Mouse (Mus musculus) forebrain, embryonic 15.5 days (tissue): ENCODE results near the gene Tdp1. TPM values are rescaled to one million over a fixed set of nuclear protein-coding genes. Genes with fewer than 3 reads are reported as not detected.
"Not testable (repeated sequence)": the region's sequence is repeated elsewhere in the genome, so short reads cannot be mapped to it uniquely, and the experiment has no call there.

Experiments used
- ATAC-seq: fragments of 200-750 bp; cut with Nextera tagmentation; replicated peaks from 2 replicates; pipeline ENCODE4 v1.8.0; 2017; ENCODE audit warnings: mild to moderate bottlenecking, moderate TSS enrichment, moderate library complexity
- H3K27ac ChIP-seq: fragments of 300-500 bp; sonication (generic); replicated peaks from 2 replicates; pipeline ENCODE4 v1.5.1; 2015; ENCODE audit warnings: mild to moderate bottlenecking, inconsistent platforms
- H3K27me3 ChIP-seq: fragments of 300-500 bp; sonication (generic); 2 replicates; pipeline ENCODE4 v1.6.1; 2015; ENCODE audit warnings: inconsistent platforms
- H3K36me3 ChIP-seq: fragments of 300-500 bp; sonication (generic); 2 replicates; pipeline ENCODE4 v1.6.1; 2015; ENCODE audit warnings: mild to moderate bottlenecking, inconsistent platforms
- H3K4me1 ChIP-seq: fragments of 300-500 bp; sonication (generic); 2 replicates; pipeline ENCODE4 v1.6.1; 2015; ENCODE audit warnings: inconsistent platforms
- H3K4me2 ChIP-seq: fragments of 300-500 bp; sonication (generic); replicated peaks from 2 replicates; pipeline ENCODE4 v1.6.1; 2015; ENCODE audit warnings: mild to moderate bottlenecking, inconsistent platforms
- H3K4me3 ChIP-seq: fragments of 300-500 bp; sonication (generic); 2 replicates; pipeline ENCODE4 v1.5.1; 2015; ENCODE audit warnings: mild to moderate bottlenecking, inconsistent platforms
- H3K9ac ChIP-seq: fragments of 300-500 bp; sonication (generic); replicated peaks from 2 replicates; pipeline ENCODE4 v1.6.1; 2015; ENCODE audit warnings: mild to moderate bottlenecking, inconsistent platforms
- H3K9me3 ChIP-seq: fragments of 300-500 bp; sonication (generic); 2 replicates; pipeline ENCODE4 v1.6.1; 2016; ENCODE audit warnings: inconsistent platforms
- WGBS: fragments of 180-500 bp; shearing (Covaris S2); methylation state at CpG from one replicate; pipeline ENCODE4 v1.1.7; 2015; ENCODE audit warnings: mixed read lengths; 5-methylcytosine and 5-hydroxymethylcytosine counted together
- polyA plus RNA-seq: library from polyadenylated mRNA; unstranded; fragments of >200 nt; fragmentation: Nextera tagmentation; extraction: Ambion mirVana; gene quantifications from 2 replicates; pipeline ENCODE4 v1.2.1, GENCODE M21; 2015

Tdp1 gene
- polyA plus RNA-seq, 1 experiment from 2014 or later, result 70.1 TPM

GRCm38 (mm10) chr12:99964301-99965202, 80.2 kb downstream of the Tdp1 start, which contains the start of gene Kcnk13:
TSS of gene Kcnk13 (plus strand) at chr12:99964499.
- peak; percentile 56 for ATAC-seq

DNA sequence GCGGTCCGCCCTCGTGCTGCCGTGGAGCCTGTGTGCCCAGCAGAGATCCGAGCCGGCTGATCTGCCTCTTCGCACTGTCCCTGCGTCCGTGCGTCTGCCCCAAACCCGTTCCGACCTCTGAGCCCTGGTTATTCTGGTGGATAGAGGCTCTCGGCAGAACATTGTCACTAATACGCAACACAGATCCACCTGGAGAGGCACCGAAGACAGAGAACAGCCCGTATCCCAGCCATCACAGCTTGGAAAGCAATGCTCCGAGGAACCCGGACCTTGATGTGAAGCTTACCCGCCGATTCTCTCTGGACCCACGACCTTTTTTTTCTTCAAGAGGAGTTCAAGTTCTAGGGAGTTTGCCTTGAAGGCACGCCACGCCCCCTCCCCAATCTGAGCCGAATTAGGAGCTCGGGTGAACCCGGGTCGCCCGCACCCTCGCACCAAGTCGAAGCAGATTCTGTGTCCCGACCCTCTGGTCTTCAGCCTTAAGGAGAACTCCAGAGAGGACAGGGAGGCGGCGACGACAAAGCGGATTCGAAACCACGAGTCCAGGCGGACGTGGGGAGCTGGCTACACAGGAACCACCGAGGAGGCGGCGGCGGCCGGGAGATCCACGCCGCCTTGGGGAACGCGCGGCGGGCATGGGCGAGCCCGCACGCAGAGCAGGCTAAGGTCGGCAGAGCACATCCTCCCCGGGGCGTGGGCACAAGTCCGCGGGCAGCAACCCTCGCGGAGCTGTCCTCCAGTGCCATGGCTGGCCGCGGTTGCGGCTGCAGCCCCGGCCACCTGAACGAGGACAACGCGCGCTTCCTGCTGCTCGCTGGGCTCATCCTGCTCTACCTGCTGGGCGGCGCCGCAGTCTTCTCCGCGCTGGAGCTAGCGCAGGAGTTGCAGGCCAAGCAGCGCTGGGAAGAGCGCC, 81.1 kb downstream of the Tdp1 start:
- peak; percentile 57 for ATAC-seq
- H3K4me2 ChIP-seq, result peak overlapping the region; percentile 78
- H3K4me3 ChIP-seq, result peak overlapping the region; percentile 47
- peak overlapping the region; percentile 44 for H3K9ac ChIP-seq
- WGBS, result under 1% methylated on average over 76 of the region's 77 CpGs
- H3K27ac ChIP-seq, result no peak overlapping the region
- no peaks in the 10 kb centered on the region for H3K36me3 ChIP-seq
- peaks cover 58% of the 10 kb centered on the region for H3K27me3 ChIP-seq
- H3K9me3 ChIP-seq, result no peaks in the 10 kb centered on the region
- H3K4me1 ChIP-seq, result peaks cover 31% of the 10 kb centered on the region

More at GRCm38 (mm10) chr12:99964301-99965202, 80.2 kb downstream of the Tdp1 start, which contains the start of gene Kcnk13:
- Histone ChIP-seq H3K9me3 (no peaks in the 10 kb centered on the region), H3K27ac (no peak within 1 kb of the TSS), H3K36me3 (no peaks in the 10 kb centered on the region), H3K27me3 (peaks cover 58% of the 10 kb centered on the region), H3K9ac (peak within 1 kb of the TSS; percentile 44), H3K4me1 (peaks cover 35% of the 10 kb centered on the region), H3K4me3 (peak within 1 kb of the TSS; percentile 47), H3K4me2 (peak within 1 kb of the TSS; percentile 78)
- WGBS, result 1% methylated on average over 39 of the region's 39 CpGs

DNA sequence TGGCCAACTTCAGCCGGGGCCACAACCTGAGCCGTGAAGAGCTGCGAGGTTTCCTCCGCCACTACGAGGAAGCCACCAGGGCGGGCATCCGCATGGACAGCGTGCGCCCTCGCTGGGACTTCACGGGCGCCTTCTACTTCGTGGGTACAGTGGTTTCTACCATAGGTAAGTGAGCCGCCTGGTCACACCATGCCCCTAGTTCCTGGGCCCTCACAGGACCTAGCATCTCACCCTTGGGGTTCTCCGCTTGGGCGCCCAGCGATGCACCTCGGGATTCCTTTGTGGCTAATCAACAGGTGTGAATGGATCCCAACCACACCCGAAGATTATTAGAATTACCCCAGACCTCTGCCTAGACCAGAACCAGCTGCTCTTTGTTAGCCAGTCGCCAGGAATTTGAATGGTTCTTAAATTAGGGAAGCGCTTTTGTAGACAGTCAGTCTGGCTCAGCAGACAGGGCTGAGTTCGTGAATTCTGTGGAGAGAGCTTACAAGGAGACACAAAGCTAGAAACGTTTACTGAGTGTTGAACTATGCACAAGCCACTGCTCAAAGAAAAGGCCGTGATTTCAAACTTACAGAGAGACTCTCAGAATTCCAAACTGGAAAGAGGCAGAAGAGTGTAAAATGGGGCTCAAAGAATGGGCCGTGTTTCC, 81.9 kb downstream of the Tdp1 start:
- H3K36me3 ChIP-seq, result no peaks in the 10 kb centered on the region
- peak overlapping the region; percentile 47 for H3K4me3 ChIP-seq
- H3K4me2 ChIP-seq, result peak overlapping the region; percentile 78
- H3K27me3 ChIP-seq, result peaks cover 58% of the 10 kb centered on the region
- H3K27ac ChIP-seq, result no peak overlapping the region
- H3K4me1 ChIP-seq, result peaks cover 31% of the 10 kb centered on the region
- ATAC-seq, result peak; percentile 26; the same call in 1 of the 2 replicates
- H3K9me3 ChIP-seq, result no peaks in the 10 kb centered on the region
- 5% methylated on average over 25 of the region's 25 CpGs for WGBS
- H3K9ac ChIP-seq, result peak overlapping the region; percentile 44

- Histone ChIP-seq H3K36me3 (no peaks in the 10 kb centered on the region), H3K27me3 (peaks cover 56% of the 10 kb centered on the region), H3K9ac (no peak overlapping the region), H3K27ac (no peak overlapping the region), H3K4me2 (peak overlapping the region; percentile 78; the same call in 1 of the 2 replicates), H3K4me1 (peaks cover 31% of the 10 kb centered on the region), H3K4me3 (no peak overlapping the region), H3K9me3 (no peaks in the 10 kb centered on the region)
- 9% methylated on average over 12 of the region's 12 CpGs for WGBS
- ATAC-seq, result no peak; the same call in 1 of the 2 replicates
Measured at GRCm38 (mm10) chr12:99966881-99967363, 82.6 kb downstream of the Tdp1 start.

GRCm38 (mm10) chr12:99969906-99970305, 85.6 kb downstream of the Tdp1 start:
- no peak for ATAC-seq
- Histone ChIP-seq H3K27me3 (peaks cover 36% of the 10 kb centered on the region), H3K4me2 (no peak overlapping the region)

DNA sequence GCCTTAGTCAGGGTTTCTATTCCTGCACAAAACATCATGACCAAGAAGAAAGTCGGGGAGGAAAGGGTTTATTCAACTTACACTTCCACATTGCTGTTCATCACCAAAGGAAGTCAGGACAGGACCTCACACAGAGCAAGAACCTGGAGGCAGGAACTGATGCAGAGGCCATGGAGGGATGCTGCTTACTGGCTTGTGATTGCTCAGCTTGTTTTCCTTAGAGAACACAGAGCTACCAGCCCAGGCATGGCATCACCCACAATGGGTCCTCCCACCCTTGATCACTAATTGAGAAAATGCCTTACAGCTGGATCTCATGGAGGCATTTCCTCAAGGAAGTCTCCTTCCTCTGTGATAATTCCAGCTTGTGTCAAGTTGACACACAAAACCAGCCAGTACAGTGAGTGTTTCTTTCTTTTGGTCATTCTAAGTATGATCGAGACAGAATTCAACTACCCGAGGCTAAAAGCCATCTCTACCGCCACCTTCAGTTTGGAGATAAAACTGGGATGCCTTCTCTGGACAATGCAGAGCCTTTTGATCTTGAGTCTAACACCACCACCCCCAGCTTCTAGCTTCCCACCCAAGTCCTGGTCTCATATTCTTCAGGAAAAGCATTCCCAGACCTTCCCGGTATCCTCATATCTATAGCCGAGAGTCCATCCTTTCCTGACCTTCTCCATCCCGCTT, 87.0 kb downstream of the Tdp1 start:
- ATAC-seq, result not testable (repeated sequence)

More at GRCm38 (mm10) chr12:99969906-99970305, 85.6 kb downstream of the Tdp1 start:
- Histone ChIP-seq H3K4me3 (no peak overlapping the region), H3K36me3 (no peaks in the 10 kb centered on the region), H3K4me1 (peaks cover 23% of the 10 kb centered on the region), H3K9ac (no peak overlapping the region), H3K27ac (no peak overlapping the region), H3K9me3 (no peaks in the 10 kb centered on the region)
- WGBS, result 84% methylated on average over 4 of the region's 4 CpGs

GRCm38 (mm10) chr12:99972825-99973224, 88.5 kb downstream of the Tdp1 start:
- Histone ChIP-seq H3K4me2 (no peak overlapping the region), H3K27ac (no peak overlapping the region), H3K36me3 (no peaks in the 10 kb centered on the region), H3K9ac (no peak overlapping the region), H3K4me1 (no peaks in the 10 kb centered on the region), H3K4me3 (no peak overlapping the region), H3K9me3 (no peaks in the 10 kb centered on the region), H3K27me3 (peaks cover 11% of the 10 kb centered on the region)
- no peak for ATAC-seq
- 58% methylated on average over 7 of the region's 7 CpGs for WGBS

More for the DNA sequence above, 87.0 kb downstream of the Tdp1 start:
- H3K4me1 ChIP-seq, H3K4me3 ChIP-seq, H3K36me3 ChIP-seq, H3K9ac ChIP-seq, H3K4me2 ChIP-seq, H3K27ac ChIP-seq, H3K9me3 ChIP-seq: not testable (repeated sequence)
- WGBS, result 78% methylated on average over 7 of the region's 7 CpGs
- peaks cover 25% of the 10 kb centered on the region for H3K27me3 ChIP-seq

DNA sequence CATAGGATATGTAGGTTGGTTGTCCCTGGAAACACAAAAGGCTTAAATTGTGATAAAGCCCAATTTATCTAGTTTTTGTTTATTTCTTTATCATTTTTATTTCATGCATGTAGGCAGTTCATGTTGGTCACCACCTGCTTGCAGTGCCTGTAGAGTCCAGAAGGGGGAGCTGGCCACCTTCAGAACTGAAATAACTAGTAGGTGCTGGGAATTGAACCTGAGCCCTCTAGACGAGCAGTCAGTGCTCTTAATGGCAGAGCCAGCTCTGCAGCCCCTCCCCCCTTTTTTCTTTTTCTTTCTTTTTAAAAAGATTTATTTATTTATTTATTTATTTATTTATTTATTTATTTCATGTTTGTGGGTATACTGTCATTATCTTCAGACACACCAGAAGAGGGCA, 89.3 kb downstream of the Tdp1 start:
- Histone ChIP-seq H3K4me1 (no peaks in the 10 kb centered on the region), H3K9me3 (no peaks in the 10 kb centered on the region), H3K27ac (no peak overlapping the region), H3K36me3 (no peaks in the 10 kb centered on the region), H3K4me2 (no peak overlapping the region), H3K4me3 (no peak overlapping the region), H3K9ac (no peak overlapping the region), H3K27me3 (peaks cover 4% of the 10 kb centered on the region; the same call in 1 of the 2 replicates)
- ATAC-seq, result no peak
- 67% methylated on average over 1 of the region's 1 CpGs for WGBS

DNA sequence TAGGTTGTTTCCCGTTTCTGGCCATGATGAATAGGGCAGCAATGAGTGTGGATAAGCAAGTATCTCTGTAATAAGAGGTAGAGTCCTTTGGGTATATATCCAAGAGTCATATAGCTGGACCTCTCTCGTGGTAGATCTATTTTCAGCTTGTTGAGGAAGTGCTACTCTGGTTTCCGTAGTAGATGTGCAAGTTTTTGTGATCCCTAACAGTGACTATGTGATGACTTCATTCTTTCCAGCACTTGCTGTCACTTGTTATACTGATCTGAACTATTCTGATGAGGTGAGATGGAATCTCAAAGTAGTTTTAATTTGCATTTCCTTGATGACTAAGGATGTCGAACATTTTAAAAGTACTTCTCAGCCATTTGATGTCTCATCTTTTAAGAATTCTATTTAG, 95.2 kb downstream of the Tdp1 start:
- Histone ChIP-seq H3K27ac (no peak overlapping the region), H3K27me3 (no peaks in the 10 kb centered on the region), H3K9me3 (no peaks in the 10 kb centered on the region), H3K9ac (no peak overlapping the region), H3K36me3 (no peaks in the 10 kb centered on the region), H3K4me3 (no peak overlapping the region), H3K4me2 (no peak overlapping the region), H3K4me1 (no peaks in the 10 kb centered on the region)
- 87% methylated on average over 4 of the region's 4 CpGs for WGBS
- no peak for ATAC-seq

- Histone ChIP-seq H3K4me2 (no peak overlapping the region), H3K36me3 (no peaks in the 10 kb centered on the region), H3K27ac (no peak overlapping the region), H3K9ac (no peak overlapping the region), H3K27me3 (no peaks in the 10 kb centered on the region), H3K9me3 (no peaks in the 10 kb centered on the region), H3K4me3 (no peak overlapping the region), H3K4me1 (no peaks in the 10 kb centered on the region)
- 94% methylated on average over 5 of the region's 5 CpGs for WGBS
- no peak for ATAC-seq
Measured at GRCm38 (mm10) chr12:99986797-99987196, 102.5 kb downstream of the Tdp1 start.

DNA sequence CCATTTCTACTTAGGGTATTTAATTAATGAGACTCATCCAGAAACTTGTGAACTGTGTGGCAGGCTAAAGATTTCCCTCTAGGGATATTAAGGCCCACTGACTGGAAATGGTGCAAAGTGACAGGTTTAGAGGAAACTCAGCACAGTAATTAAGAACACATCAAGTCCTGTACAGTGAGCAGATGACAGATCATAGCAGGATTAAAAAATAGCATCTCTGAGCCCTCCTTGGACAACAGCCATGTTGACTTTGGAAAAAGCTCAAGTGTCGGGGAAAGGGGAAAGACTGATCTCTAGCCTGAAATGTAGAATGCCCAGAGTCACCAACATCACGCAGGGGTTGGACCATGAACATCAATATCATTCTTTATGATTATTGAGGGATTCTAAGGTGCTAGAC, 103.8 kb downstream of the Tdp1 start:
- WGBS, result 86% methylated on average over 2 of the region's 2 CpGs
- Histone ChIP-seq H3K27me3 (no peaks in the 10 kb centered on the region), H3K36me3 (no peaks in the 10 kb centered on the region), H3K4me2 (no peak overlapping the region), H3K4me3 (no peak overlapping the region), H3K27ac (no peak overlapping the region), H3K4me1 (no peaks in the 10 kb centered on the region), H3K9ac (no peak overlapping the region), H3K9me3 (no peaks in the 10 kb centered on the region)
- no peak for ATAC-seq
